Mouse (Mus musculus) liver, embryonic 14.5 days (tissue): ENCODE results near the gene Nipsnap1. TPM values are rescaled to one million over a fixed set of nuclear protein-coding genes. Genes with fewer than 3 reads are reported as not detected.

ENCODE experiments used
- ATAC-seq: fragments of 200-750 bp; cut with Nextera tagmentation; 2 replicates; pipeline ENCODE4 v1.8.0; 2017; ENCODE audit warnings: moderate number of reproducible peaks, mild to moderate bottlenecking, moderate library complexity; ENCODE audit not compliant: insufficient read depth
- DNase-seq, 3 experiments: peaks; one replicate each; pipeline ENCODE4 v3.0.0-alpha.2; 2012 to 2013; ENCODE audit warnings: low read depth in 3 of 3, low spot score in 3 of 3
- H3K27ac ChIP-seq: fragments of 300-500 bp; sonication (generic); 2 replicates; pipeline ENCODE4 v1.5.1; 2014; ENCODE audit warnings: moderate library complexity, mild to moderate bottlenecking, control low read depth, inconsistent platforms
- H3K27me3 ChIP-seq: fragments of 300-500 bp; sonication (generic); 2 replicates; pipeline ENCODE4 v1.6.1; 2014; ENCODE audit warnings: mild to moderate bottlenecking, low read length, moderate library complexity; ENCODE audit not compliant: control insufficient read depth, insufficient read depth
- H3K36me3 ChIP-seq: fragments of 300-500 bp; sonication (generic); replicated peaks from 2 replicates; pipeline ENCODE4 v1.6.1; 2014; ENCODE audit warnings: low read depth; ENCODE audit not compliant: control insufficient read depth, insufficient read depth
- H3K4me1 ChIP-seq, 2 experiments: fragments of 200-500 bp in 1 of 2; fragments of 300-500 bp in 1 of 2; sonication (generic) in 1 of 2; replicated peaks; 2 replicates each; pipeline ENCODE4 v1.6.1; 2012 to 2014; ENCODE audit warnings: antibody characterized with exemption in 1 of 2, inconsistent platforms in 1 of 2, low read length in 1 of 2; ENCODE audit not compliant: control insufficient read depth in 2 of 2, insufficient read depth in 2 of 2
- H3K4me2 ChIP-seq: fragments of 300-500 bp; sonication (generic); 2 replicates; pipeline ENCODE4 v1.6.1; 2014; ENCODE audit warnings: low read depth, mild to moderate bottlenecking, control low read depth, moderate library complexity
- H3K4me3 ChIP-seq, 2 experiments: fragments of 200-500 bp in 1 of 2; fragments of 300-500 bp in 1 of 2; sonication (generic) in 1 of 2; 2 replicates each; pipeline ENCODE4 v1.5.1; 2012 to 2014; ENCODE audit warnings: low read depth in 2 of 2, low read length in 2 of 2, mild to moderate bottlenecking in 2 of 2, control low read depth in 1 of 2, inconsistent platforms in 1 of 2, moderate library complexity in 1 of 2; ENCODE audit not compliant: insufficient read depth in 1 of 2
- H3K9ac ChIP-seq: fragments of 300-500 bp; sonication (generic); replicated peaks from 2 replicates; pipeline ENCODE4 v1.6.1; 2014; ENCODE audit warnings: mild to moderate bottlenecking, control low read depth, moderate library complexity
- H3K9me3 ChIP-seq: fragments of 300-500 bp; sonication (generic); 2 replicates; pipeline ENCODE4 v1.6.1; 2016; ENCODE audit warnings: low read length, mixed read lengths; ENCODE audit not compliant: control insufficient read depth
- CTCF ChIP-seq: IDR thresholded peaks from 2 replicates; pipeline ENCODE4 v1.5.1; 2016; ENCODE audit warnings: antibody characterized with exemption, low read depth, control low read depth
- EP300 ChIP-seq: IDR thresholded peaks from 2 replicates; pipeline ENCODE4 v1.6.1; 2016; ENCODE audit warnings: antibody characterized with exemption, low read depth
- WGBS: fragments of 180-500 bp; shearing (Covaris S2); extraction: QIAGEN DNeasy Blood & Tissue Kit; methylation state at CpG from one replicate; pipeline ENCODE4 v1.1.7; 2014; ENCODE audit not compliant: insufficient replicate concordance; 5-methylcytosine and 5-hydroxymethylcytosine counted together
- polyA plus RNA-seq, 2 experiments: library from polyadenylated mRNA; depleted of rRNA in 1 of 2; stranded (reverse) in 1 of 2; unstranded in 1 of 2; fragments of >200 nt; fragmentation: Nextera tagmentation in 1 of 2; extraction: Ambion mirVana in 1 of 2; gene quantifications; 2 replicates each; pipeline versions ENCODE4 v1.2.1 to v1.2.3; 2012 to 2014

The Nipsnap1 gene
- polyA plus RNA-seq (2012; rRNA removed) (33.2 and 41.9 TPM in 2 replicates), polyA plus RNA-seq (2014; fragmentation: Nextera tagmentation; extraction: Ambion mirVana) (63.4 and 70.2 TPM in 2 replicates)

DNA sequence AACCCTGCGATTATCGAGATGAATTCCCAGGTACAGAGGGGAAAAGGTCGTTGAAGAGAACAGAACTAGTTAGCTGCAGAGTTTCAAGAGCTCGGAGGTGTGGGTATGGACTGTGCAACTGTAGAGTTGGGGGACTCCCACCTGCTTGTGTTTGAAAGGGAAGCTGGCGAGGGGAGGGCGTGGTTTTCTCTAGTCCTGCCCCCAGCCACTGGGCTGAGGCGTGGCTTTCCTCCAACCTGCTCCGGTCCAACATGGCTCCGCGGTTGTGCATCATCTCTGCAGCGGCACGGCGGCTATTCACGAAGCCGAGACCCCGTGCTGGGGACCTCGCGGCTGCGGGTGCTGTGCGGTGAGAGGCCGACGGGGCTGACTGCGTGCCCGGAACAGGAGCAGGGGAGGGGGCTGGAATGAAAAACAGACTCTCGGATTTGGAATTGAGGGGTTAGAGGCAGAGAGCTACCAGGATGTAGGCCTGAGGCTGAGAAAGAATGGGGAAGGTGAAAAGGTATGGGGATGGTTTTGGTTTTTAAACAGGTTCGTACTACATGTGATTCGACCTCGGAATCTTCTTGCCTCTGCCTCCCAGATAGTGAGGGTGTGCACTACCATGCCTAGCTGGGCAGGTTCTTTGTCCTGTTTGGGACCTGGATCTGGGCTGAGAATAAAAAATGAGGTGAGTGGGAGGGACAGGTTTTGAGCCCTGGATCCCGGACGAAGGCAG lies at the start of gene Nipsnap1:
Nipsnap1 (plus strand) TSS at position 197 of the 721 bp plus-strand sequence.
- DNase-seq, result peak in 2 of 3 experiments; percentile 52 to 61
- Histone ChIP-seq H3K4me3 (peak within 1 kb of the TSS; percentile 63 to 64), H3K4me2 (peak within 1 kb of the TSS; percentile 80), H3K4me1 (peaks cover 7 to 16% of the 10 kb centered on the region in 2 experiments), H3K9ac (peak within 1 kb of the TSS; percentile 51), H3K36me3 (no peaks in the 10 kb centered on the region), H3K27ac (peak within 1 kb of the TSS; percentile 4; the same call in 1 of the 2 replicates), H3K9me3 (no peaks in the 10 kb centered on the region), H3K27me3 (no peaks in the 10 kb centered on the region)
- TF ChIP-seq EP300, result no peak
- TF ChIP-seq CTCF, result no peak
- peak; percentile 77 for ATAC-seq
- WGBS, result 2% methylated on average over 30 of the region's 30 CpGs

DNA sequence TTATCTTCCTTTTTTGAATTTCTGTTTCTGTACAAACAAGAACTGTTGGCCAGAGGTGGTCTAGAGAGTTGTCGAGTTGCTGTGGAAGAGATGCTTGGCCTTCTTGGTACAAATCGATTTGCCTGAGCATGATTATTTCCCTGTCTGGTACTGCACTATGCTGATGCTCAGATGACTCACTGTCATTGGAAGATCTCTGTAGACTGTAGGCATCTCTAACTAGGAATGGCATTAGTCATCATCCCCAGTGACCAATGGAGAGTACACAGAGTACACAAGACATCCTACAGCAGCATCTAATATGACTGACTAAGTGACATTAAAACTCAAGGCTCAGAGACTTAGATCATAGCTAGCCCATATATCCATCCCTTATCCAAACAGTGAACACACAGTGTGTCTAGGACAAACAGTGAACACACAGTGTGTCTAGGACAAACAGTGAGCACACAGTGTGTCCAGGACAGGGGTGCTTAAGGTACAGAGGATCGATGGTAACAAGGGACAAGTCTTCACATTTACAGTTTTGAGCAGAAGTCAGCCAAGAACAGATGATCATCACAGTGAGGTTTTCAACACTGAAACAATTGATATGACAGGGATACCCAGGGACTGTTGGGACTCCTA lies 47.5 kb upstream of the Nipsnap1 start:
- ATAC-seq, result no peak
- H3K4me3 ChIP-seq, result no peak overlapping the region
- H3K27ac ChIP-seq, result no peak overlapping the region
- no peak overlapping the region for H3K9ac ChIP-seq
- no peaks in the 10 kb centered on the region for H3K27me3 ChIP-seq
- H3K4me1 ChIP-seq, result 0 out of 4 replicates have a peak, but pooled peaks cover 0 to 2% of the 10 kb centered on the region in 2 experiments
- no peak overlapping the region for H3K4me2 ChIP-seq
- no peaks in the 10 kb centered on the region for H3K36me3 ChIP-seq
- H3K9me3 ChIP-seq, result no peaks in the 10 kb centered on the region
- DNase-seq, result no peak
- whole genome bisulfite sequencing, result 67% methylated on average over 3 of the region's 3 CpGs
- TF ChIP-seq EP300 (no peak), CTCF (no peak)

DNA sequence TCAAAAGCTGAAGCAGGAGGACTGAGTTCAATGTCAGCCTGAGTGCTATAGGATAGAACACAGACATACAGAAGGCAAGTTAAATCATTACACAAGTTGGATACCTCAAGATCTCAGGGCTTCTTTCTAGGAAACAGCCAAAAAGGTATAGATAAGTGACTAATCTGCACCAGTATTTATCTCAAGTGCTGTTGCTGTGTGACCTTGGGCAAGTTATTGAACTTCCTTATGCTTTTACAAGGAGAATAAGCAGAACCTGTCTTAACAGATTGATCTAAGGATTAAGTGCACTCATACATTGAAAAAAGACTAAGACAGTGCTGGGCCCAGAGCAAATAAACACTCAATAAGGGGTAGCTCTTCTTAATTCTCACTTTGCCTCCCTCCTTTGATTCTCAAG lies 46.4 kb upstream of the Nipsnap1 start:
- H3K27ac ChIP-seq, result no peak overlapping the region
- H3K27me3 ChIP-seq, result no peaks in the 10 kb centered on the region
- H3K4me3 ChIP-seq, result no peak overlapping the region
- H3K9me3 ChIP-seq, result no peaks in the 10 kb centered on the region
- TF ChIP-seq EP300 (no peak), CTCF (no peak)
- H3K36me3 ChIP-seq, result no peaks in the 10 kb centered on the region
- ATAC-seq, result no peak
- H3K4me2 ChIP-seq, result no peak overlapping the region
- no peak for DNase-seq
- no peak overlapping the region for H3K9ac ChIP-seq
- H3K4me1 ChIP-seq, result 0 out of 4 replicates have a peak, but pooled peaks cover 0 to 2% of the 10 kb centered on the region in 2 experiments

DNA sequence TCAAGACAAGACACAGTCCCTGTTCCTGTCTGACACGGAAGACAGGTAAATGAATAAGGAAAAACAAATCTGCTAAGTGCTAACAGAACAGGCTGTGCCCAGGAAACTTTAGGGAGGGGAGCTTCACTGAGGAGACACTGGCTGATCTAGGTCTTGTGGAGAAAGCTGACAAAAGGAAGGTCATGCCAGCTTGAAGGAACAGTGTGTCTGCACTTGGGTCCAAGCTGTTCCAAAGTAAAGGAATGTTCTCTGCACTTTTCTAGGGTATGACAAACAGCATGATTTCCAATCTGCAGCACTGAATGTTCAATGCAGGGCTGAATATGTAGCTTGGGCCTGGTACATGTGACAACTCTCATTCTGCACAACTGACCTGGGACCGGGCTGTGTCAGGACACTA lies 45.8 kb upstream of the Nipsnap1 start:
- no peak overlapping the region for H3K4me2 ChIP-seq
- DNase-seq (no peak), ATAC-seq (no peak)
- 0 out of 4 replicates have a peak, but pooled peaks cover 0 to 2% of the 10 kb centered on the region in 2 experiments for H3K4me1 ChIP-seq
- 73% methylated on average over 2 of the region's 2 CpGs for WGBS
- no peaks in the 10 kb centered on the region for H3K36me3 ChIP-seq
- H3K9ac ChIP-seq, result no peak overlapping the region
- H3K27ac ChIP-seq, result no peak overlapping the region
- TF ChIP-seq CTCF (no peak), EP300 (no peak)
- no peaks in the 10 kb centered on the region for H3K9me3 ChIP-seq
- no peaks in the 10 kb centered on the region for H3K27me3 ChIP-seq
- H3K4me3 ChIP-seq, result no peak overlapping the region

DNA sequence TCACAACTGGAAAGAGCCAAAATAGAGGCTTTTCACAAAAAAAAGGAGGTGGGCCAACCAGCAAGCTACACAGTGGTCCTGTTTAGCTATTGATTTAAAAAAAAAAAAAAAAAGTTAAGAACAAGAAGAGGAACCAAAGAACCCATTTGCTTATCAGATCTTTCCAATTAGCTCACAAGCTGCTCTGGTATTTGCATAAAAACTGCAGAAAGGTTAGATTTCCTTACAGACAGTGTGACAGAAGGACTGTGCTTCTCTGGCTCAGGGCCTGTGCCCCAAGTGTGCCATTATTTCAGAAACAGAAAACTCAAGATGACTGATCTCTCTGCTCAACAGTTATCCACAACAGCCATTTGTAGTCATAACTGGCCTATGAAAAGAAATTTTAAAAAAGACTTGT lies 42.7 kb upstream of the Nipsnap1 start:
- no peaks in the 10 kb centered on the region for H3K27me3 ChIP-seq
- ATAC-seq (no peak), DNase-seq (no peak)
- no peak overlapping the region for H3K4me3 ChIP-seq
- H3K4me2 ChIP-seq, result no peak overlapping the region
- H3K36me3 ChIP-seq, result no peaks in the 10 kb centered on the region
- peaks cover 0 to 5% of the 10 kb centered on the region in 2 experiments; a peak in 1 of 4 replicates for H3K4me1 ChIP-seq
- TF ChIP-seq CTCF (no peak), EP300 (no peak)
- H3K27ac ChIP-seq, result no peak overlapping the region
- no peaks in the 10 kb centered on the region for H3K9me3 ChIP-seq
- no peak overlapping the region for H3K9ac ChIP-seq
